Mouse (Mus musculus) limb, embryonic 14.5 days (tissue): ENCODE data around the gene Dnttip1. TPM values are rescaled to one million over a fixed set of nuclear protein-coding genes. Genes with fewer than 3 reads are reported as not detected.
"Not testable (repeated sequence)": the region's sequence is repeated elsewhere in the genome, so short reads cannot be mapped to it uniquely, and the experiment has no call there.

ENCODE experiments used
- ATAC-seq: fragments of 200-750 bp; cut with Nextera tagmentation; 2 replicates; pipeline ENCODE4 v1.8.0; 2017; ENCODE audit warnings: low read depth, moderate number of reproducible peaks, moderate TSS enrichment; ENCODE audit not compliant: low FRiP score
- DNase-seq: peaks from one replicate; pipeline ENCODE4 v3.0.0-alpha.2; 2015; ENCODE audit warnings: low spot score
- H3K27ac ChIP-seq: fragments of 300-500 bp; sonication (generic); replicated peaks from 2 replicates; pipeline ENCODE4 v1.5.1; 2014; ENCODE audit warnings: low read depth, mild to moderate bottlenecking, low read length, moderate library complexity, mixed read lengths
- H3K27me3 ChIP-seq: fragments of 300-500 bp; sonication (generic); 2 replicates; pipeline ENCODE4 v1.6.1; 2014; ENCODE audit warnings: low read length, mixed read lengths; ENCODE audit not compliant: control insufficient read depth, insufficient read depth
- H3K36me3 ChIP-seq: fragments of 300-500 bp; sonication (generic); 2 replicates; pipeline ENCODE4 v1.6.1; 2014; ENCODE audit warnings: mild to moderate bottlenecking, low read length, moderate library complexity, mixed read lengths; ENCODE audit not compliant: control insufficient read depth, insufficient read depth
- H3K4me1 ChIP-seq: fragments of 300-500 bp; sonication (generic); 2 replicates; pipeline ENCODE4 v1.6.1; 2014; ENCODE audit warnings: antibody characterized with exemption, low read length, mixed read lengths; ENCODE audit not compliant: control insufficient read depth, insufficient read depth
- H3K4me2 ChIP-seq: fragments of 300-500 bp; sonication (generic); replicated peaks from 2 replicates; pipeline ENCODE4 v1.6.1; 2014; ENCODE audit warnings: low read depth, mild to moderate bottlenecking, low read length, moderate library complexity; ENCODE audit not compliant: severe bottlenecking
- H3K4me3 ChIP-seq: fragments of 300-500 bp; sonication (generic); replicated peaks from 2 replicates; pipeline ENCODE4 v1.5.1; 2014; ENCODE audit warnings: low read length
- H3K9ac ChIP-seq: fragments of 300-500 bp; sonication (generic); 2 replicates; pipeline ENCODE4 v1.6.1; 2014; ENCODE audit warnings: mild to moderate bottlenecking, low read depth, low read length, moderate library complexity; ENCODE audit not compliant: severe bottlenecking
- H3K9me3 ChIP-seq: fragments of 300-500 bp; sonication (generic); 2 replicates; pipeline ENCODE4 v1.6.1; 2016; ENCODE audit warnings: low read length; ENCODE audit not compliant: control insufficient read depth
- POLR2A ChIP-seq: fragments of 200-500 bp; IDR thresholded peaks from 2 replicates; pipeline ENCODE4 v1.8.0; 2012; ENCODE audit warnings: inconsistent platforms, mild to moderate bottlenecking, moderate library complexity, borderline replicate concordance; ENCODE audit not compliant: insufficient read depth, insufficient read length; ENCODE audit errors: extremely low read depth
- WGBS: fragments of 180-500 bp; shearing (Covaris S2); extraction: QIAGEN DNeasy Blood & Tissue Kit; methylation state at CpG from one replicate; pipeline ENCODE4 v1.1.7; 2014; 5-methylcytosine and 5-hydroxymethylcytosine counted together
- polyA plus RNA-seq, 2 experiments: library from polyadenylated mRNA; depleted of rRNA in 1 of 2; stranded (reverse) in 1 of 2; unstranded in 1 of 2; fragments of >200 nt; fragmentation: Nextera tagmentation in 1 of 2; extraction: Ambion mirVana in 1 of 2; gene quantifications; 2 replicates each; pipeline versions ENCODE4 v1.2.1 to v1.2.3; 2012 to 2014

Gene Dnttip1
- polyA plus RNA-seq, 2 experiments: 58.6 to 70.1 TPM

DNA sequence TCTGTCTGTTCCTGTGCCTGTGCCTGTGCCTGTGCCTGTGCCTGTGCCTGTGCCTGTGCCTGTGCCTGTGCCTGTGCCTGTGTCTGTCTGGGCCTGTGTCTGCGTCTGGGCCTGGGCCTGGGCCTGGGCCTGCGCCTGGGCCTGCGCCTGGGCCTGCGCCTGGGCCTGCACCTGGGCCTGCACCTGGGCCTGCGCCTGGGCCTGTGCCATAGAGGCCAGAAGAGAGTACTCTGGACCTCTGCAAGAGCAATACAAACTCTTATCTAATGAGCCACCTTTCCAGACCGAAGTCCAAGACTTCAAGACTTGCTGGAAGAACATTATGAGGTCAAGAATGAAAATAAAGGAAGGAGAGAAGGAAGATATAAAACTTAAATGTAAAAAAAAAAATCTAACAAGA lies 40.5 kb upstream of the Dnttip1 start:
- no peak for TF ChIP-seq POLR2A

DNA sequence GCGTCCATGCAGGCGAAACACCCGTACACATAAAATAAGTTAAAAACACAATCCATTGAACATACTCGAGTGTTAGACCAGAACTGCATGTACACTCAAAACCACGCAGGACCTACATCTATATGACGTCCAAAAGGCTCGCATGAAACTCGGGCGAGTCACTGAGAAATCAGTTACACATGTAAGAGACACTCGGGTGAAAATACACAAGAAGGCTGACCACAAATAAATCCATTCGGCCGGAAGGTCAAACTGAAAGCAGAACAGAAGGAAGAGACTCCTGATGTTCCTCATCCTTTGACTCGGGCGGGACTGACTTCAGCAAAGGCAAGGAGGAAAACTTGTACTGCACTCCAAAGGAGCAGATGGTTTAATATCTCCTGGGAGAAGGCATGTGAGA lies 39.8 kb upstream of the Dnttip1 start:
- H3K36me3 ChIP-seq: no peaks in the 10 kb centered on the region
- no peak overlapping the region for H3K27ac ChIP-seq
- H3K4me2 ChIP-seq: no peak overlapping the region
- WGBS: 88% methylated on average over 14 of the region's 14 CpGs
- H3K4me1 ChIP-seq: no peaks in the 10 kb centered on the region
- H3K4me3 ChIP-seq: no peak overlapping the region
- H3K27me3 ChIP-seq: no peaks in the 10 kb centered on the region
- no peaks in the 10 kb centered on the region for H3K9me3 ChIP-seq
- no peak for DNase-seq
- TF ChIP-seq POLR2A: no peak
- ATAC-seq: no peak
- H3K9ac ChIP-seq: no peak overlapping the region

More for the DNA sequence above, 40.5 kb upstream of the Dnttip1 start:
- Histone ChIP-seq H3K9me3 (no peaks in the 10 kb centered on the region), H3K27ac (no peak overlapping the region), H3K4me1 (no peaks in the 10 kb centered on the region), H3K4me3 (no peak overlapping the region), H3K9ac (no peak overlapping the region), H3K4me2 (no peak overlapping the region), H3K27me3 (no peaks in the 10 kb centered on the region), H3K36me3 (no peaks in the 10 kb centered on the region)
- DNase-seq: no peak
- 82% methylated on average over 6 of the region's 6 CpGs for WGBS
- ATAC-seq: no peak

DNA sequence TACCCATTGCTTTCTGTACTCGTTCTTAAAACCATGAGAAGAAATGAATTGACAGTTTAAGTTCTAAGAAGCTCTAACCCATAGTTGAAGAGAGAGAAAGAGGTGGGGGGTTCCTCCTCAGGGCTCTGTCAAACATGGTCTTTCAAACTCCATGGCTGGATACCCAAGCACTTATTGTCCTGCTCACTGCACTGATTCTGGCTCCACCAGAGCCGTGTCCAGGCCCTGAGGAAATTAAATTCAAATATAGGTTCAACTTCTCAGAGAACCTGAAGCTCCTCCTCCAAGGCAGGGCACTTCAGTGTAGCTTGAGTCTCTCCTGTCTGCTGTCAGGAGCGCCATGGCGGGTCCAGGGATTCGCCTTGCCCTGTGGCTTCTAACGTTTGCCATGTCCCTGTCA lies 30.8 kb upstream of the Dnttip1 start, which contains the start of gene Spint5:
TSS of gene Spint5 (plus strand) at position 301 of the 400 bp plus-strand sequence.
- 76% methylated on average over 6 of the region's 6 CpGs for WGBS
- H3K4me2 ChIP-seq: no peak within 1 kb of the TSS
- TF ChIP-seq POLR2A: no peak

DNA sequence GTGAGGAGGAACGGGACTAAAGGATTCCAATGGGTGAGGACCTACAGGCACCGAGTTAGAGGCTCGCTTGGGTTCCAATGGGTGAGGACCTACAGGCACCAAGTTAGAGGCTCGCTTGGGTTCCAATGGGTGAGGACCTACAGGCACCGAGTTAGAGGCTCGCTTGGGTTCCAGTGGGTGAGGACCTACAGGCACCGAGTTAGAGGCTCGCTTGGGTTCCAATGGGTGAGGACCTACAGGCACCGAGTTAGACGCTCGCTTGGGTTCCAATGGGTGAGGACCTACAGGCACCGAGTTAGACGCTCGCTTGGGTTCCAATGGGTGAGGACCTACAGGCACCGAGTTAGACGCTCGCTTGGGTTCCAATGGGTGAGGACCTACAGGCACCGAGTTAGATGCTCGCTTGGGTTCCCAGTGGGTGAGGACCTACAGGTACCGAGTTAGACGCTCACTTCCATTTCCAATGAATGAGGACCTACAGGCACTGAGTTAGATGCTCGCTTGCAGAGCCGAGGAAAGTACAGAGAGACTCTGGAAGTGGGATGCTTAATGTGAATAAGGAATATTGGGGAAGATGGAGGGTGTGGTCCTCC lies 29.5 kb upstream of the Dnttip1 start:
- not testable (repeated sequence) for H3K27ac ChIP-seq, DNase-seq, H3K9ac ChIP-seq, H3K4me3 ChIP-seq, H3K4me2 ChIP-seq, ATAC-seq, H3K36me3 ChIP-seq, H3K27me3 ChIP-seq, H3K4me1 ChIP-seq, H3K9me3 ChIP-seq
- 94% methylated on average over 19 of the region's 23 CpGs for WGBS

More for the DNA sequence above, 30.8 kb upstream of the Dnttip1 start, which contains the start of gene Spint5:
- Histone ChIP-seq H3K36me3 (no peaks in the 10 kb centered on the region), H3K27me3 (no peaks in the 10 kb centered on the region), H3K9ac (no peak within 1 kb of the TSS), H3K9me3 (no peaks in the 10 kb centered on the region), H3K27ac (no peak within 1 kb of the TSS), H3K4me3 (no peak within 1 kb of the TSS), H3K4me1 (no peaks in the 10 kb centered on the region)
- ATAC-seq (no peak), DNase-seq (no peak)

DNA sequence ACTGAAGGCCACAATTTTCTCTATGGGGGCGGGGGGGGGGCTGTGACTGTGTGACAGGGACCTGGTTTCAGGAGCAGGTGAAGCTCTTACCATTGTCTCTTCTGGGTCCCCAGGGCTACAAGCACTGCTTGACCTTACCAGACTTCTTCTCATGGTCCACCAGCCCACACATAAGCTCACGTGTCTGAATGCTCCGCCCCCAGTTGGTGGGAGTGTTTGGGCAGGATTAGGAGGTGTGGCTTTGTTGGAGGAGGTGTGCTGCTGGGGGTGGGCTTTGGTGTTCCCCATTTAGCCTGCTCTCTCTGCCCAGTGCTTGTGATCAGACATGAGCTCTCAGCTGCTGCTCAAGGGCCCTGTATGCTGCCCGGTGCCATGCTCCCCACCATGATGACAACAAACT lies 22.5 kb upstream of the Dnttip1 start:
- DNase-seq (no peak), ATAC-seq (no peak)
- H3K27ac ChIP-seq: no peak overlapping the region
- no peaks in the 10 kb centered on the region for H3K4me1 ChIP-seq
- H3K4me2 ChIP-seq: no peak overlapping the region
- WGBS: 69% methylated on average over 4 of the region's 4 CpGs
- H3K4me3 ChIP-seq: no peak overlapping the region
- no peaks in the 10 kb centered on the region for H3K9me3 ChIP-seq
- H3K27me3 ChIP-seq: no peaks in the 10 kb centered on the region
- no peak overlapping the region for H3K9ac ChIP-seq
- TF ChIP-seq POLR2A: no peak
- no peaks in the 10 kb centered on the region for H3K36me3 ChIP-seq

DNA sequence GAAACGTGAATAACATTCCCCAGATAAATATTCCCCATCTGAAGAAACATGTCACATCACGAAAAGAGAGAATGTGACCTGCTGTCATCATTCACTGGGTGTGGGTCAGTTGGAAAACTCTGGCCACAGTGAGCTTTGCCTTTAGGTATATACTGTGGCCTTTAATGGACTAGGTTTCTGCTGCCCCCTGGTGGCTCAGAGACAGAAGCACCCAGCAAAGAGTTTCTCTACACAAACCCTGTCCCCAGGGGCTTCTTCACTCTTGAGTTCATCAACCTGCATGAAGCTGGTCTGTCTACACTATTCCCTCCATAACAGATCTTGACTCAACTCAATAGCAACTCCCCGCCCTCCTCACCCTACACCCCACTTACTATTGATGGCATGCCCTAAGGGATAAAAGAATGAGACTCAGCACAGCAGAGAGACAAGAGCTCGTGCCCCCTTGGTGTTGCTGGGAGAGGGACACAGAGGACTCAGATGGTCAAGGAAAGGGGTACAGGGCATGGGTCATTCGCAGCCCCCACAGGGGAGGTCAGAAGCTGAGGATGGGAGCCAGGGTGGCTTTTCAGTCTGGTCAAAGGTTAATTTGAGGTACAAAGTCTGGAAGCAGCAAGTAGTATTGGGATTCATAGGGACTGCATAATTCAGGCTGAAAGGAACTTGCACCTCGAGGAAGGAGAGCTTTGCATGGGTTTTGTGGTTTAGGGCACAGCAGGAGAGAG lies 19.7 kb upstream of the Dnttip1 start:
- WGBS: 25% methylated on average over 6 of the region's 6 CpGs
- Histone ChIP-seq H3K9me3 (no peaks in the 10 kb centered on the region), H3K4me2 (no peak overlapping the region), H3K4me1 (no peaks in the 10 kb centered on the region), H3K27ac (no peak overlapping the region), H3K36me3 (no peaks in the 10 kb centered on the region), H3K9ac (no peak overlapping the region), H3K4me3 (no peak overlapping the region), H3K27me3 (no peaks in the 10 kb centered on the region)
- DNase-seq: peak; percentile 81
- TF ChIP-seq POLR2A: no peak
- ATAC-seq: no peak
